Mouse (Mus musculus): ENCODE results near the gene Zfp865.

Zfp865 gene

GRCm38 (mm10) chr7:5051193-5052192 lies 31.3 kb downstream of the Zfp865 start, which contains the start of gene Zfp580:
Gene Zfp580, plus strand, starts transcription at chr7:5051538.
- under 1% methylated on average over 65 of the region's 65 CpGs for WGBS

- 2% methylated on average over 12 of the region's 12 CpGs for WGBS
These were observed 32.3 kb downstream of the Zfp865 start for GRCm38 (mm10) chr7:5052438-5052837.

GRCm38 (mm10) chr7:5052931-5053343 lies 32.8 kb downstream of the Zfp865 start:
- 10% methylated on average over 45 of the region's 45 CpGs for WGBS

GRCm38 (mm10) chr7:5053456-5054179 lies 33.4 kb downstream of the Zfp865 start:
- 12% methylated on average over 32 of the region's 32 CpGs for WGBS

- 3% methylated on average over 55 of the region's 55 CpGs for WGBS
These were observed 36.6 kb downstream of the Zfp865 start for GRCm38 (mm10) chr7:5056651-5057263.

GRCm38 (mm10) chr7:5057381-5057780 lies 37.2 kb downstream of the Zfp865 start:
- 27% methylated on average over 8 of the region's 8 CpGs for WGBS

- WGBS = 40% methylated on average over 11 of the region's 11 CpGs
These were observed 37.6 kb downstream of the Zfp865 start for GRCm38 (mm10) chr7:5057804-5058203.

GRCm38 (mm10) chr7:5058631-5059030 lies 38.5 kb downstream of the Zfp865 start:
- WGBS = 94% methylated on average over 1 of the region's 1 CpGs

- WGBS = 86% methylated on average over 12 of the region's 12 CpGs
These were observed 39.2 kb downstream of the Zfp865 start for GRCm38 (mm10) chr7:5059421-5059820.

GRCm38 (mm10) chr7:5060239-5060731 lies 40.1 kb downstream of the Zfp865 start:
- 1% methylated on average over 27 of the region's 27 CpGs for WGBS

GRCm38 (mm10) chr7:5060944-5061773 lies 41.0 kb downstream of the Zfp865 start:
- under 1% methylated on average over 60 of the region's 60 CpGs for WGBS

GRCm38 (mm10) chr7:5061774-5062359 lies 41.7 kb downstream of the Zfp865 start, which contains the start of gene U2af2:
Gene U2af2, plus strand, starts transcription at chr7:5062143.
- under 1% methylated on average over 65 of the region's 65 CpGs for WGBS

- WGBS = under 1% methylated on average over 50 of the region's 51 CpGs
These were observed 42.3 kb downstream of the Zfp865 start for GRCm38 (mm10) chr7:5062360-5063001.

GRCm38 (mm10) chr7:5064886-5065285 lies 44.7 kb downstream of the Zfp865 start:
- whole genome bisulfite sequencing = 91% methylated on average over 6 of the region's 6 CpGs

GRCm38 (mm10) chr7:5073586-5073985 lies 53.4 kb downstream of the Zfp865 start:
- WGBS = 68% methylated on average over 1 of the region's 1 CpGs

GRCm38 (mm10) chr7:5074984-5075383 lies 54.8 kb downstream of the Zfp865 start:
- 83% methylated on average over 5 of the region's 5 CpGs for WGBS

GRCm38 (mm10) chr7:5076931-5077330 lies 56.8 kb downstream of the Zfp865 start:
- WGBS = 85% methylated on average over 2 of the region's 2 CpGs

GRCm38 (mm10) chr7:5079365-5080009 lies 59.3 kb downstream of the Zfp865 start:
- WGBS = 46% methylated on average over 10 of the region's 13 CpGs

- under 1% methylated on average over 80 of the region's 81 CpGs for WGBS
These were observed 60.0 kb downstream of the Zfp865 start, which contains the start of gene Epn1 for GRCm38 (mm10) chr7:5080010-5080751. Gene Epn1, plus strand, starts transcription at chr7:5080235.

All from cerebral cortex, adult 2 months (tissue).